Mouse (Mus musculus) kidney, postnatal 0 days (tissue): ENCODE data around the gene Dedd. TPM values are rescaled to one million over a fixed set of nuclear protein-coding genes. Genes with fewer than 3 reads are reported as not detected.
A peak's percentile ranks its signal among the peaks of the same experiment; 100 is the strongest.

Source experiments
- ATAC-seq: fragments of 200-750 bp; cut with Nextera tagmentation; replicated peaks from 2 replicates; pipeline ENCODE4 v1.8.0; 2017; ENCODE audit warnings: low read depth, moderate number of reproducible peaks, moderate TSS enrichment, moderate library complexity; ENCODE audit not compliant: low FRiP score
- DNase-seq: peaks from one replicate; pipeline ENCODE4 v3.0.0-alpha.2; 2016; ENCODE audit warnings: low spot score
- H3K27ac ChIP-seq: fragments of 300-500 bp; sonication (generic); 2 replicates; pipeline ENCODE4 v1.5.1; 2014; ENCODE audit warnings: mild to moderate bottlenecking
- H3K27me3 ChIP-seq: fragments of 300-500 bp; sonication (generic); 2 replicates; pipeline ENCODE4 v1.6.1; 2014; ENCODE audit warnings: low read length, mixed read lengths; ENCODE audit not compliant: insufficient read depth
- H3K36me3 ChIP-seq: fragments of 300-500 bp; sonication (generic); 2 replicates; pipeline ENCODE4 v1.6.1; 2014; ENCODE audit warnings: low read length, mixed read lengths; ENCODE audit not compliant: insufficient read depth
- H3K4me1 ChIP-seq: fragments of 300-500 bp; sonication (generic); replicated peaks from 2 replicates; pipeline ENCODE4 v1.6.1; 2014; ENCODE audit warnings: antibody characterized with exemption, low read length, mixed read lengths; ENCODE audit not compliant: insufficient read depth
- H3K4me2 ChIP-seq: fragments of 300-500 bp; sonication (generic); 2 replicates; pipeline ENCODE4 v1.6.1; 2014; ENCODE audit warnings: mild to moderate bottlenecking, low read length, moderate library complexity, mixed read lengths
- H3K4me3 ChIP-seq: fragments of 300-500 bp; sonication (generic); replicated peaks from 2 replicates; pipeline ENCODE4 v1.5.1; 2014; ENCODE audit warnings: low read depth, low read length
- H3K9ac ChIP-seq: fragments of 300-500 bp; sonication (generic); 2 replicates; pipeline ENCODE4 v1.6.1; 2014; ENCODE audit warnings: low read depth, low read length
- H3K9me3 ChIP-seq: fragments of 300-500 bp; sonication (generic); replicated peaks from 2 replicates; pipeline ENCODE4 v1.6.1; 2016; ENCODE audit warnings: low read length, inconsistent platforms, mixed read lengths
- CTCF ChIP-seq: IDR thresholded peaks from 2 replicates; pipeline ENCODE4 v1.5.1; 2016; ENCODE audit warnings: antibody characterized with exemption, low read depth, mild to moderate bottlenecking, moderate library complexity
- WGBS: fragments of 180-500 bp; shearing (Covaris S2); extraction: QIAGEN DNeasy Blood & Tissue Kit; methylation state at CpG from one replicate; pipeline ENCODE4 v1.1.7; 2014; 5-methylcytosine and 5-hydroxymethylcytosine counted together
- polyA plus RNA-seq: library from polyadenylated mRNA; unstranded; fragments of >200 nt; fragmentation: Nextera tagmentation; extraction: Ambion mirVana; gene quantifications from 2 replicates; pipeline ENCODE4 v1.2.1, GENCODE M21; 2015

The Dedd gene
- polyA plus RNA-seq, 1 experiment from 2014 or later = 46.0 TPM

DNA sequence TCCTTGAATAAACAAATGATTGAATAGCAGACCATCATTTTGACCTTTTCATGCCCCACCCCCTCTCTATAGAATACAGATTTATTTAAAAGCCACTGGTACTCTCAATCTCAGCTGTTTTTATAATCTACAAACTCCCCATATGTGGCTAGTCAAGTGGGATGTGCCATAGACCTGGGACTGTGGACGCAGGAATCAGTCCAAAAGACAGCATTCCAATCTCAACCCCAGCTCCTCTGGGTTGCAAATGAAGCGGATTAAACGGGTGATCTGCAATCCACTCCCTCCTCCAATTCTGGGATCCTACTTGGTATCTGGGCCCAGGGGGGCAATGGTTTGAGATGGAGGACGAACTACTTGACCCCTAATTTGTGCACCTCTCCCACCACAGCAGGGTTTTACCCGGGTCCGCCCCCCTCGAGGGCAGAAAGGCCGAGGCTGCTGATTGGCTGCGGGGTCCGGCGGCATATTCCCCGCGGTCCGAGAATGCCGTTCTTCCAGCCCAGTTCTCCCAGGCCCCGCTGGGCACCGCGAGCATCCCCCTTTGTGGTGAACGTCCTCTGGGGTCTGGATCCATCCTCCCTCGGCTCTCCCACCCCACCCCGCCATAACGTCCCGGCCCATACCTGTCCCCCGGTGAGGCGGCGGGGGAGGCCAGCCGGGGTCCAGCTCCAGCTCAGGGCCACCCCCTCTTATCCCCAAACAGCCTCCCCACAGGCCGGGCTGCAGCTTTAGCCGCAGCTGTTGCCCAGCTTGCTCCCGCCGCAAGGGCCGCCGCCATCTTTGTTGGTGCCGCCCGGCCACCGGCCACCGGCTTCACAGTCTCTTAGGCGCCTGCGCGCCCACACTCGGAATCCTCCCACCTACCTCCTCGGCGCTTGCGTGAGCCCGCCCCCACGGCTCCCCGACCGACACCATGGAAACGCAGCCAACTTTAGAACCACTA lies 41.5 kb upstream of the Dedd start, which contains the start of gene Usp21:
TSS of gene Usp21 (minus strand) at position 856 of the 946 bp plus-strand sequence.
- WGBS = under 1% methylated on average over 49 of the region's 49 CpGs
- no peak for TF ChIP-seq CTCF
- Histone ChIP-seq H3K36me3 (peaks cover 9% of the 10 kb centered on the region), H3K9ac (peak within 1 kb of the TSS; percentile 98), H3K4me3 (peak within 1 kb of the TSS; percentile 98), H3K4me2 (peak within 1 kb of the TSS; percentile 82), H3K27ac (peak within 1 kb of the TSS; percentile 94), H3K9me3 (no peaks in the 10 kb centered on the region), H3K27me3 (no peaks in the 10 kb centered on the region), H3K4me1 (peaks cover 5% of the 10 kb centered on the region; the same call in 1 of the 2 replicates)
- ATAC-seq (peak; percentile 91), DNase-seq (peak; percentile 98)

DNA sequence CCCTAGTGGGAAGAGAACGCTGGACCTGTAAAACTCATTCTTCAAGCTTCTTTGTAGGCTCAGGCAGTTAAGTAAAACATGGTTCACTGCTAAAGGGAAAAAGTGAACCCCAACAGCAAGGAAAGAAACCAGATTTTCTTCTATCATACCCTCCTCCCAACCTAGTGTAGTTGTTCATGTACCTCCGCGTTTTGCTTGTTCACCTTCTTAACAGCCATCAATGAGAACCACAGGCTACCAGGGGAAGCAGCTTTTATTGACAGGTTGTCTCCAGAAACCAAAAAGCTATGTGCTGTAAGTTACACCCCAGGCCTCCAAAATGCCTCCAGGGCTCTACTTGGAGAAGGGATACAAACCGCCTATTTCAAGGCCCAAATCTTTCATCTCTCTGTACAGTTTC lies 40.6 kb upstream of the Dedd start:
- DNase-seq (no peak), ATAC-seq (no peak)
- no peak for TF ChIP-seq CTCF
- Histone ChIP-seq H3K9me3 (no peaks in the 10 kb centered on the region), H3K27me3 (no peaks in the 10 kb centered on the region), H3K4me2 (peak overlapping the region; percentile 82; the same call in 1 of the 2 replicates), H3K4me3 (no peak overlapping the region), H3K36me3 (peaks cover 9% of the 10 kb centered on the region), H3K27ac (peak overlapping the region; percentile 94), H3K9ac (no peak overlapping the region), H3K4me1 (peaks cover 6% of the 10 kb centered on the region)
- 69% methylated on average over 4 of the region's 4 CpGs for WGBS

DNA sequence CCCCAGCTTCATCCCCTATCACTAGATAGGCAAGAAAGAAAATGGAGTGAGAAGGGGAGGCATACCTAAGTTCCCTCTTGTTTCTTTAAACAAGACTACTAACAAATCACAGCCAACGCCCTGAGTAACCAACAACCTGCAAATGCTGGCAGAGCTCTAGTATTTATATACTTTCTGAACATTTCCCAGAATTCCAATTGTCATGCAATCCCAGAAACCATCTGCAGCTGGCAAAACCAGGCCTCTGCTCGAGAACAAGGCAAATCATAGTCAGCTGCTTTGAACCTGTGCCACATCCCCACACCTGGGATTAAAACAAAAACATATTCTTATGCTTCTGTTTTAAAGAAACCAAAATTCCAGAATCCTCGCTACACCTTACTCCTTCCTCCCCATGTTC lies 35.6 kb upstream of the Dedd start:
- Histone ChIP-seq H3K27ac (no peak overlapping the region), H3K9ac (no peak overlapping the region; the same call in 1 of the 2 replicates), H3K4me1 (peaks cover 7% of the 10 kb centered on the region), H3K4me3 (peak overlapping the region; percentile 70; the same call in 1 of the 2 replicates), H3K4me2 (peak overlapping the region; percentile 73), H3K27me3 (no peaks in the 10 kb centered on the region), H3K9me3 (no peaks in the 10 kb centered on the region), H3K36me3 (peaks cover 3% of the 10 kb centered on the region; the same call in 1 of the 2 replicates)
- TF ChIP-seq CTCF = no peak
- ATAC-seq (no peak), DNase-seq (no peak)
- 80% methylated on average over 3 of the region's 3 CpGs for WGBS

DNA sequence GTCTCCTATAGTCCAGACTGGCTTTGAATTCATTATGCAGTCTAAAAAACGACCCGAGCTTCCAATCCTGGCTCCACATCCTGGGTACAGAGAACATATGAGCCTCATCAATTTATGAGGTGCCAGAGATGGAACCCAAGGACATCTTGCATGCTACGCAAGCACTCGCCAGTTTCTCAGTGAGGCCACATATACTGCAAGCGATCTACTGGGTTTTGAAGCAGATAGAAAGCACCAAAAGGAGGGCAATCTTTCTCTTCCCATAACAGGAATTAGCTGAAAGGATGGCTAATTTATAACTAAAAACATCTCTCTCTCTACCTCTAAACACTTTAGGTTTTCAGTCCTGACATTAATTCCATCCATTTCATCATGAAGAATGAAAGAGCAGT lies 35.0 kb upstream of the Dedd start:
- Histone ChIP-seq H3K36me3 (no peaks in the 10 kb centered on the region; the same call in 1 of the 2 replicates), H3K27ac (peak overlapping the region; percentile 96), H3K9me3 (no peaks in the 10 kb centered on the region), H3K9ac (peak overlapping the region; percentile 80), H3K4me1 (peaks cover 7% of the 10 kb centered on the region), H3K4me2 (peak overlapping the region; percentile 73), H3K27me3 (no peaks in the 10 kb centered on the region), H3K4me3 (peak overlapping the region; percentile 70)
- ATAC-seq = no peak
- 38% methylated on average over 5 of the region's 5 CpGs for WGBS
- DNase-seq = no peak
- TF ChIP-seq CTCF = no peak

- WGBS = under 1% methylated on average over 42 of the region's 42 CpGs
- peak within 1 kb of the TSS; percentile 70 for H3K4me3 ChIP-seq
- no peaks in the 10 kb centered on the region; the same call in 1 of the 2 replicates for H3K36me3 ChIP-seq
- peaks cover 7% of the 10 kb centered on the region for H3K4me1 ChIP-seq
- TF ChIP-seq CTCF = no peak
- ATAC-seq (peak; percentile 83), DNase-seq (peak; percentile 98)
- peak within 1 kb of the TSS; percentile 73 for H3K4me2 ChIP-seq
- no peaks in the 10 kb centered on the region for H3K27me3 ChIP-seq
- no peaks in the 10 kb centered on the region for H3K9me3 ChIP-seq
- peak within 1 kb of the TSS; percentile 80 for H3K9ac ChIP-seq
- H3K27ac ChIP-seq = peak within 1 kb of the TSS; percentile 96
Observed at GRCm38 (mm10) chr1:171294298-171295062, 34.5 kb upstream of the Dedd start, which contains the start of gene Ufc1. TSS of gene Ufc1 (minus strand) at chr1:171295024.

GRCm38 (mm10) chr1:171295063-171295402 lies 33.9 kb upstream of the Dedd start:
- Histone ChIP-seq H3K4me3 (peak overlapping the region; percentile 70), H3K4me2 (peak overlapping the region; percentile 73), H3K27ac (peak overlapping the region; percentile 96), H3K27me3 (no peaks in the 10 kb centered on the region), H3K9me3 (no peaks in the 10 kb centered on the region), H3K9ac (peak overlapping the region; percentile 80; the same call in 1 of the 2 replicates), H3K4me1 (peaks cover 7% of the 10 kb centered on the region), H3K36me3 (no peaks in the 10 kb centered on the region)
- no peak for TF ChIP-seq CTCF
- WGBS = 20% methylated on average over 3 of the region's 3 CpGs
- no peak for DNase-seq
- ATAC-seq = peak; percentile 6; the same call in 1 of the 2 replicates
